Mouse (Mus musculus): ENCODE data around the gene Dscaml1.

GRCm38 (mm10) chr9:45386698-45387097 lies 39.7 kb upstream of the Dscaml1 start:
- TF ChIP-seq CTCF (IDR thresholded peaks at IDR 0.05; ENCODE audit: control insufficient read depth, insufficient read depth, low read length): no peak
- TF ChIP-seq POLR2A (IDR thresholded peaks at IDR 0.05; ENCODE audit: borderline replicate concordance, control insufficient read depth, low read depth, low read length): no peak
